Mouse (Mus musculus) thymus, adult 2 months (tissue): ENCODE data around the gene Cdh23. TPM values are rescaled to one million over a fixed set of nuclear protein-coding genes. Genes with fewer than 3 reads are reported as not detected.

Experiments
- DNase-seq: peaks from one replicate; pipeline ENCODE4 v3.0.0; 2021
- H3K27ac ChIP-seq: fragments of 200-500 bp; 2 replicates; pipeline ENCODE4 v1.5.1; 2012; ENCODE audit warnings: low read length, control low read depth; ENCODE audit not compliant: control insufficient read depth, insufficient read depth
- H3K27me3 ChIP-seq: fragments of 200-500 bp; 2 replicates; pipeline ENCODE4 v1.6.1; 2012; ENCODE audit warnings: mild to moderate bottlenecking, low read length, moderate library complexity, mixed read lengths; ENCODE audit not compliant: control insufficient read depth, insufficient read depth
- H3K36me3 ChIP-seq: fragments of 200-500 bp; 2 replicates; pipeline ENCODE4 v1.6.1; 2012; ENCODE audit warnings: mild to moderate bottlenecking, low read length, moderate library complexity; ENCODE audit not compliant: control insufficient read depth, insufficient read depth
- H3K4me1 ChIP-seq: fragments of 200-500 bp; replicated peaks from 2 replicates; pipeline ENCODE4 v1.6.1; 2012; ENCODE audit warnings: low read length; ENCODE audit not compliant: control insufficient read depth, insufficient read depth
- H3K4me3 ChIP-seq: fragments of 200-500 bp; 2 replicates; pipeline ENCODE4 v1.5.1; 2012; ENCODE audit warnings: mild to moderate bottlenecking, low read length, control low read depth, moderate library complexity; ENCODE audit not compliant: control insufficient read depth, insufficient read depth
- CTCF ChIP-seq: fragments of 200-500 bp; IDR thresholded peaks from 2 replicates; pipeline ENCODE4 v1.5.1; 2012; ENCODE audit warnings: mild to moderate bottlenecking, control low read depth, low read length, moderate library complexity, borderline replicate concordance; ENCODE audit not compliant: control insufficient read depth, poor library complexity, insufficient read depth; ENCODE audit errors: extremely low read depth
- POLR2A ChIP-seq: fragments of 200-500 bp; IDR thresholded peaks from 2 replicates; pipeline ENCODE4 v1.6.1; 2012; ENCODE audit warnings: mild to moderate bottlenecking, low read length, control low read depth, moderate library complexity; ENCODE audit not compliant: control insufficient read depth, poor library complexity, insufficient read depth; ENCODE audit errors: extremely low read depth
- WGBS: fragments of 180-500 bp; shearing (Covaris S2); methylation state at CpG from one replicate; pipeline ENCODE4 v1.1.7; 2018; 5-methylcytosine and 5-hydroxymethylcytosine counted together
- polyA plus RNA-seq: library from polyadenylated mRNA; depleted of rRNA; stranded (reverse); fragments of >200 nt; gene quantifications from 2 replicates; pipeline ENCODE4 v1.2.3, GENCODE M21; 2012

Cdh23 gene
- polyA plus RNA-seq, 1 experiment = 3.5 TPM

- Histone ChIP-seq H3K27ac (no peak overlapping the region), H3K4me1 (peaks cover 17% of the 10 kb centered on the region), H3K27me3 (no peaks in the 10 kb centered on the region), H3K36me3 (peaks cover 18% of the 10 kb centered on the region), H3K4me3 (no peak overlapping the region)
- WGBS = 91% methylated on average over 11 of the region's 11 CpGs
- no peak for DNase-seq
- TF ChIP-seq CTCF (no peak), POLR2A (no peak)
These were observed 341.2 kb downstream of the Cdh23 start for GRCm38 (mm10) chr10:60354881-60355677.

GRCm38 (mm10) chr10:60354003-60354325 is 342.3 kb downstream of the Cdh23 start:
- Histone ChIP-seq H3K36me3 (peaks cover 8% of the 10 kb centered on the region), H3K27me3 (no peaks in the 10 kb centered on the region), H3K4me1 (peaks cover 27% of the 10 kb centered on the region), H3K4me3 (no peak overlapping the region), H3K27ac (no peak overlapping the region)
- TF ChIP-seq CTCF (no peak), POLR2A (no peak)
- no peak for DNase-seq
- 97% methylated on average over 4 of the region's 4 CpGs for WGBS

GRCm38 (mm10) chr10:60353241-60354002 is 342.9 kb downstream of the Cdh23 start:
- 91% methylated on average over 5 of the region's 5 CpGs for WGBS
- Histone ChIP-seq H3K36me3 (peaks cover 6% of the 10 kb centered on the region), H3K27me3 (no peaks in the 10 kb centered on the region), H3K27ac (no peak overlapping the region), H3K4me1 (peaks cover 32% of the 10 kb centered on the region), H3K4me3 (no peak overlapping the region)
- TF ChIP-seq CTCF = no peak
- DNase-seq = no peak

GRCm38 (mm10) chr10:60351761-60352455 is 344.4 kb downstream of the Cdh23 start:
- Histone ChIP-seq H3K4me3 (no peak overlapping the region), H3K4me1 (peaks cover 45% of the 10 kb centered on the region), H3K27me3 (no peaks in the 10 kb centered on the region), H3K36me3 (no peaks in the 10 kb centered on the region), H3K27ac (peak overlapping the region; percentile 24)
- no peak for TF ChIP-seq CTCF
- no peak for TF ChIP-seq POLR2A
- WGBS = 37% methylated on average over 7 of the region's 7 CpGs
- DNase-seq = no peak

- Histone ChIP-seq H3K27me3 (no peaks in the 10 kb centered on the region), H3K36me3 (no peaks in the 10 kb centered on the region), H3K4me3 (no peak overlapping the region), H3K4me1 (peaks cover 49% of the 10 kb centered on the region), H3K27ac (peak overlapping the region; percentile 24; the same call in 1 of the 2 replicates)
- TF ChIP-seq CTCF = no peak
- no peak for TF ChIP-seq POLR2A
- WGBS = 40% methylated on average over 3 of the region's 3 CpGs
- no peak for DNase-seq
These were observed 345.0 kb downstream of the Cdh23 start for GRCm38 (mm10) chr10:60351248-60351647.

- Histone ChIP-seq H3K27ac (no peak overlapping the region), H3K4me1 (peaks cover 54% of the 10 kb centered on the region), H3K27me3 (no peaks in the 10 kb centered on the region), H3K4me3 (no peak overlapping the region), H3K36me3 (no peaks in the 10 kb centered on the region)
- WGBS = 42% methylated on average over 3 of the region's 3 CpGs
- TF ChIP-seq POLR2A = no peak
- TF ChIP-seq CTCF = no peak
- DNase-seq = peak; percentile 84
These were observed 345.5 kb downstream of the Cdh23 start for GRCm38 (mm10) chr10:60350805-60351167.

- H3K36me3 ChIP-seq = no peaks in the 10 kb centered on the region
- peaks cover 55% of the 10 kb centered on the region for H3K4me1 ChIP-seq
- no peaks in the 10 kb centered on the region for H3K27me3 ChIP-seq
- no peak overlapping the region for H3K4me3 ChIP-seq
- no peak for DNase-seq
- H3K27ac ChIP-seq = no peak overlapping the region
- WGBS = 59% methylated on average over 5 of the region's 5 CpGs
- TF ChIP-seq POLR2A (no peak), CTCF (no peak)
These were observed 346.0 kb downstream of the Cdh23 start for GRCm38 (mm10) chr10:60350077-60350804.
